In the genomic region with DNA sequence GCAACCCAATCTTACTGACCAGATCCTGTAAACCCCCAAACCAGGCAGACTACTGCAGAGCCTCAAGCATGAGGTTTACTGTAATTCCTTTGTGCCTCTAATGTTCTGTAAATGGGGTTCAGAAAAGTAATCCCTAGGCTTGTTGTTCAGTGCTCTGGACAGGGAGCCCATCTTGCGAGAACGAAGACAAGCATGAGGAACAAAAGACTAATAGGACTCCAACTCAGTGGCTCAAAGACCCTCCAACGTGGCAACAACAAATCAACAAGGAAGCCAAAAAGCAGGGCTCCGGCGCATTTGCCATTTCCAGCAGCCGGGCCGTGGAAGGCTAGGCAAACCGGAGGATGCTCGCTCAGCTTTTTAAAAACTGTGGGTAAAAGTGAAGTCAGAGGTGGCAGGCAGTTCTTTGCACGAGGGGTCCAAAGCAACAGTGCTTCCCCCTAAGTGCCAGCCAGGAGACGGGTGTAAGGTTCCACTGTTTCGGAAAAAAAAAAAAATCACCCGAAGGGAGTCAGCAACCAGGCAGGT, we compare ENCODE assay signal across 8 mouse cellular contexts. TPM values are rescaled to one million over a fixed set of nuclear protein-coding genes. Genes with fewer than 3 reads are reported as not detected.
DNase-seq lines count a peak whose midpoint lies in the region; ATAC-seq and TF ChIP-seq lines count a peak whose summit lies in the region.

No protein-coding gene starts in this region.

- no peak for TF ChIP-seq POLR2A in small intestine, adult 2 months (IDR thresholded peaks at IDR 0.05; ENCODE audit: low read depth, low read length)

- H3K9ac ChIP-seq in limb, embryonic 11.5 days (ENCODE audit: low read length): peak overlapping the region; percentile 76

- H3K9me3 ChIP-seq in megakaryocyte, embryonic 14.5 days: no peaks in the 10 kb centered on the region
- H3K9me3 ChIP-seq in limb, embryonic 11.5 days (ENCODE audit: control insufficient read depth, low read length): no peaks in the 10 kb centered on the region

- no peak for TF ChIP-seq CTCF in small intestine, adult 2 months (IDR thresholded peaks at IDR 0.05; ENCODE audit: extremely low read depth, insufficient read length, insufficient replicate concordance, low read depth, low read length)

- peak overlapping the region; percentile 50 for H3K4me2 ChIP-seq in limb, embryonic 11.5 days (ENCODE audit: low read depth, severe bottlenecking)

- no peak for ATAC-seq in megakaryocyte, adult 5-6 weeks (ENCODE audit: poor library complexity, severe bottlenecking)
- ATAC-seq in limb, embryonic 11.5 days (ENCODE audit: insufficient number of reproducible peaks, low FRiP score, low TSS enrichment, low read depth): no peak
- no peak for ATAC-seq in erythroid progenitor cell, adult 5-6 weeks (replicated peaks; ENCODE audit: low FRiP score, poor library complexity, severe bottlenecking)

- H3K4me1 ChIP-seq in megakaryocyte, embryonic 14.5 days: peaks cover 49% of the 10 kb centered on the region
- peaks cover 6% of the 10 kb centered on the region for H3K4me1 ChIP-seq in limb, embryonic 11.5 days (ENCODE audit: control insufficient read depth, insufficient read depth, low read length)
- peaks cover 23% of the 10 kb centered on the region for H3K4me1 ChIP-seq in small intestine, adult 2 months (ENCODE audit: control insufficient read depth, insufficient read depth, insufficient read length, low read length)

- H3K27me3 ChIP-seq in megakaryocyte, embryonic 14.5 days (replicated peaks): peaks cover 34% of the 10 kb centered on the region
- no peaks in the 10 kb centered on the region for H3K27me3 ChIP-seq in limb, embryonic 11.5 days (ENCODE audit: control insufficient read depth, insufficient read depth, low read length)
- H3K27me3 ChIP-seq in small intestine, adult 2 months (ENCODE audit: control insufficient read depth, insufficient read depth, low read length): no peaks in the 10 kb centered on the region

- peak overlapping the region; percentile 96 for H3K4me3 ChIP-seq in megakaryocyte, embryonic 14.5 days (replicated peaks)
- peak overlapping the region; percentile 96 for H3K4me3 ChIP-seq in limb, embryonic 11.5 days (ENCODE audit: low read depth, low read length)
- peak overlapping the region; percentile 99 for H3K4me3 ChIP-seq in small intestine, adult 2 months (ENCODE audit: low read depth, low read length)

- H3K36me3 ChIP-seq in megakaryocyte, embryonic 14.5 days (replicated peaks; ENCODE audit: low read length): no peaks in the 10 kb centered on the region
- H3K36me3 ChIP-seq in limb, embryonic 11.5 days (ENCODE audit: control insufficient read depth, insufficient read depth, low read length): no peaks in the 10 kb centered on the region
- H3K36me3 ChIP-seq in small intestine, adult 2 months (ENCODE audit: control insufficient read depth, insufficient read depth, low read length): peaks cover 2% of the 10 kb centered on the region; the same call in 1 of the 2 replicates

- 4% methylated on average over 13 of the region's 13 CpGs for WGBS in limb, embryonic 11.5 days
- 12% methylated on average over 13 of the region's 13 CpGs for WGBS in small intestine, adult 2 months

- H3K27ac ChIP-seq in limb, embryonic 11.5 days (replicated peaks; ENCODE audit: low read depth, low read length): no peak overlapping the region
- peak overlapping the region; percentile 82 for H3K27ac ChIP-seq in small intestine, adult 2 months (ENCODE audit: insufficient read depth, low read depth, low read length)

- peak; percentile 35 for DNase-seq in adrenal gland, adult 2 months
- DNase-seq in adrenal gland, adult 8-10 months: no peak
- DNase-seq in limb, embryonic 11.5 days (ENCODE audit: low spot score): no peak
- DNase-seq in layer of hippocampus, adult 11-12 months (ENCODE audit: low spot score): no peak

RNA-seq across cellular contexts. Expression of gene Ypel2, which starts 1.0 kb away (rescaled TPM):
- total RNA-seq in adrenal gland, adult 2 months (2021): 10 to 100 TPM; 21.6 to 32.2 TPM
- 13.1 and 16.2 TPM in 2 replicates for polyA plus RNA-seq in adrenal gland, adult 2 months (2012; rRNA removed)
- 10 to 100 TPM; 22.2 to 53.0 (median 26.6) TPM for total RNA-seq in adrenal gland, adult 8-10 months (2022)
- polyA plus RNA-seq in megakaryocyte, embryonic 14.5 days (2012; ENCODE audit: insufficient read depth, low replicate concordance): 1.7 and 4.5 TPM in 2 replicates
- total RNA-seq in megakaryocyte, adult 5-6 weeks (2015): 6.7 and 7.5 TPM in 2 replicates
- total RNA-seq in megakaryocyte, adult 5-6 weeks (2017): 5.6 and 6.9 TPM in 2 replicates
- 7.0 and 7.2 TPM in 2 replicates for polyA plus RNA-seq in limb, embryonic 11.5 days (2014; fragmentation: Nextera tagmentation; extraction: Ambion mirVana)
- 1.7 and 5.6 TPM in 2 replicates for polyA plus RNA-seq in small intestine, adult 2 months (2012; rRNA removed)
- 0.36 and 2.9 TPM in 2 replicates for total RNA-seq in erythroid progenitor cell, adult 5-6 weeks (2015; ENCODE audit: low replicate concordance)
- total RNA-seq in erythroid progenitor cell, adult 5-6 weeks (2017; ENCODE audit: low replicate concordance): 0.13 and 1.5 TPM in 2 replicates
